Mouse (Mus musculus): Measurements from ENCODE around the gene Dap. TPM values are rescaled to one million over a fixed set of nuclear protein-coding genes. Genes with fewer than 3 reads are reported as not detected.

Dap gene
- polyA plus RNA-seq, 1 experiment from 2014 or later: 36.2 TPM

- ATAC-seq (ENCODE audit: low FRiP score): no peak
Observed at GRCm38 (mm10) chr15:31265845-31266244, 41.7 kb downstream of the Dap start.

GRCm38 (mm10) chr15:31268148-31268547 lies 44.0 kb downstream of the Dap start:
- no peak for ATAC-seq (ENCODE audit: low FRiP score)
- Histone ChIP-seq H3K27me3 (ENCODE audit: control insufficient read depth, insufficient read depth, low read length) (no peaks in the 10 kb centered on the region), H3K9ac (no peak overlapping the region), H3K9me3 (ENCODE audit: control insufficient read depth, low read length) (no peaks in the 10 kb centered on the region), H3K4me2 (replicated peaks) (no peak overlapping the region), H3K4me3 (replicated peaks; ENCODE audit: low read length) (no peak overlapping the region), H3K4me1 (replicated peaks; ENCODE audit: control insufficient read depth, insufficient read depth, low read length) (no peaks in the 10 kb centered on the region), H3K36me3 (replicated peaks; ENCODE audit: control insufficient read depth, insufficient read depth) (no peaks in the 10 kb centered on the region), H3K27ac (no peak overlapping the region)
- no peak for DNase-seq (ENCODE audit: low spot score)
- WGBS: 82% methylated on average over 6 of the region's 6 CpGs

More at GRCm38 (mm10) chr15:31265845-31266244, 41.7 kb downstream of the Dap start:
- H3K36me3 ChIP-seq (replicated peaks; ENCODE audit: control insufficient read depth, insufficient read depth): no peaks in the 10 kb centered on the region
- no peak overlapping the region for H3K4me2 ChIP-seq (replicated peaks)
- no peaks in the 10 kb centered on the region for H3K4me1 ChIP-seq (replicated peaks; ENCODE audit: control insufficient read depth, insufficient read depth, low read length)
- no peak overlapping the region for H3K27ac ChIP-seq
- WGBS: 86% methylated on average over 12 of the region's 12 CpGs
- H3K4me3 ChIP-seq (replicated peaks; ENCODE audit: low read length): no peak overlapping the region
- DNase-seq (ENCODE audit: low spot score): no peak
- H3K9me3 ChIP-seq (ENCODE audit: control insufficient read depth, low read length): no peaks in the 10 kb centered on the region
- no peak overlapping the region for H3K9ac ChIP-seq
- no peaks in the 10 kb centered on the region for H3K27me3 ChIP-seq (ENCODE audit: control insufficient read depth, insufficient read depth, low read length)

GRCm38 (mm10) chr15:31269558-31269957 lies 45.4 kb downstream of the Dap start:
- no peaks in the 10 kb centered on the region for H3K27me3 ChIP-seq (ENCODE audit: control insufficient read depth, insufficient read depth, low read length)
- H3K4me1 ChIP-seq (replicated peaks; ENCODE audit: control insufficient read depth, insufficient read depth, low read length): no peaks in the 10 kb centered on the region
- H3K27ac ChIP-seq: no peak overlapping the region
- no peaks in the 10 kb centered on the region for H3K9me3 ChIP-seq (ENCODE audit: control insufficient read depth, low read length)
- DNase-seq (ENCODE audit: low spot score) (no peak), ATAC-seq (ENCODE audit: low FRiP score) (no peak)
- WGBS: 87% methylated on average over 4 of the region's 4 CpGs
- H3K4me2 ChIP-seq (replicated peaks): no peak overlapping the region
- H3K4me3 ChIP-seq (replicated peaks; ENCODE audit: low read length): no peak overlapping the region
- H3K9ac ChIP-seq: no peak overlapping the region
- 0 out of 2 replicates have a peak, but pooled peaks cover 3% of the 10 kb centered on the region for H3K36me3 ChIP-seq (replicated peaks; ENCODE audit: control insufficient read depth, insufficient read depth)

DNA sequence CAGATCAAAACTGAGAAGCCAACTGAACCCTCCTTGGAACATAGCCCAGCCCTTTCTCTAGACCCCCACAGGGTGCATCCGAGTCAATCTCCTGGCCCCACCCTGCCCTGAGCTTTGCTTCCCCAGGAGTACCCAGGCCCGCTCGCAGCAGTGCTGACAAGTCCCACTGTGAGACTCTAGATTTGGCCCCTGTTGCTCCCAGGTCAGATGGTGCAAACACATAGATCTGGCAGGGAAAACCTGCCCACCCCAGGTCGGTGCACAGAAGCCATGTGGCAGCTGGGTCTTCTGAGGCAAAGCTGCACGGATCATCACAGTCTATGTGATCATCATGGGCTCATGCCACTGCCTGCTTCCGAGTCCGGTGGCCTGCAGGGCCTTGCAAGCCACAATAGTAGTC lies 48.6 kb downstream of the Dap start:
- no peak overlapping the region for H3K4me2 ChIP-seq (replicated peaks)
- no peak; the same call in 1 of the 2 replicates for ATAC-seq (ENCODE audit: low FRiP score)

GRCm38 (mm10) chr15:31273509-31273908 lies 49.4 kb downstream of the Dap start:
- Histone ChIP-seq H3K27ac (no peak overlapping the region), H3K9ac (no peak overlapping the region), H3K27me3 (ENCODE audit: control insufficient read depth, insufficient read depth, low read length) (no peaks in the 10 kb centered on the region), H3K4me1 (replicated peaks; ENCODE audit: control insufficient read depth, insufficient read depth, low read length) (no peaks in the 10 kb centered on the region), H3K9me3 (ENCODE audit: control insufficient read depth, low read length) (no peaks in the 10 kb centered on the region), H3K4me2 (replicated peaks) (no peak overlapping the region), H3K4me3 (replicated peaks; ENCODE audit: low read length) (no peak overlapping the region), H3K36me3 (replicated peaks; ENCODE audit: control insufficient read depth, insufficient read depth) (0 out of 2 replicates have a peak, but pooled peaks cover 3% of the 10 kb centered on the region)
- 85% methylated on average over 10 of the region's 10 CpGs for WGBS
- ATAC-seq (ENCODE audit: low FRiP score) (no peak), DNase-seq (ENCODE audit: low spot score) (no peak)

More for the DNA sequence above, 48.6 kb downstream of the Dap start:
- Histone ChIP-seq H3K9ac (no peak overlapping the region), H3K27ac (no peak overlapping the region), H3K4me3 (replicated peaks; ENCODE audit: low read length) (no peak overlapping the region), H3K27me3 (ENCODE audit: control insufficient read depth, insufficient read depth, low read length) (no peaks in the 10 kb centered on the region), H3K36me3 (replicated peaks; ENCODE audit: control insufficient read depth, insufficient read depth) (0 out of 2 replicates have a peak, but pooled peaks cover 3% of the 10 kb centered on the region), H3K9me3 (ENCODE audit: control insufficient read depth, low read length) (no peaks in the 10 kb centered on the region), H3K4me1 (replicated peaks; ENCODE audit: control insufficient read depth, insufficient read depth, low read length) (no peaks in the 10 kb centered on the region)
- WGBS: 83% methylated on average over 7 of the region's 7 CpGs
- no peak for DNase-seq (ENCODE audit: low spot score)

- DNase-seq (ENCODE audit: low spot score) (no peak), ATAC-seq (ENCODE audit: low FRiP score) (no peak)
- Histone ChIP-seq H3K4me1 (replicated peaks; ENCODE audit: control insufficient read depth, insufficient read depth, low read length) (no peaks in the 10 kb centered on the region; the same call in 1 of the 2 replicates), H3K27ac (no peak overlapping the region), H3K9ac (no peak overlapping the region), H3K4me3 (replicated peaks; ENCODE audit: low read length) (no peak overlapping the region), H3K36me3 (replicated peaks; ENCODE audit: control insufficient read depth, insufficient read depth) (0 out of 2 replicates have a peak, but pooled peaks cover 3% of the 10 kb centered on the region), H3K4me2 (replicated peaks) (no peak overlapping the region), H3K27me3 (ENCODE audit: control insufficient read depth, insufficient read depth, low read length) (no peaks in the 10 kb centered on the region), H3K9me3 (ENCODE audit: control insufficient read depth, low read length) (no peaks in the 10 kb centered on the region)
- 52% methylated on average over 4 of the region's 4 CpGs for WGBS
Observed at GRCm38 (mm10) chr15:31278090-31278489, 54.0 kb downstream of the Dap start.

GRCm38 (mm10) chr15:31279120-31279519 lies 55.0 kb downstream of the Dap start:
- Histone ChIP-seq H3K9ac (no peak overlapping the region), H3K4me1 (replicated peaks; ENCODE audit: control insufficient read depth, insufficient read depth, low read length) (no peaks in the 10 kb centered on the region; the same call in 1 of the 2 replicates), H3K4me2 (replicated peaks) (no peak overlapping the region), H3K4me3 (replicated peaks; ENCODE audit: low read length) (no peak overlapping the region), H3K27ac (no peak overlapping the region), H3K36me3 (replicated peaks; ENCODE audit: control insufficient read depth, insufficient read depth) (no peaks in the 10 kb centered on the region), H3K27me3 (ENCODE audit: control insufficient read depth, insufficient read depth, low read length) (no peaks in the 10 kb centered on the region), H3K9me3 (ENCODE audit: control insufficient read depth, low read length) (no peaks in the 10 kb centered on the region)
- DNase-seq (ENCODE audit: low spot score) (no peak), ATAC-seq (ENCODE audit: low FRiP score) (no peak)
- WGBS: 70% methylated on average over 2 of the region's 2 CpGs

DNA sequence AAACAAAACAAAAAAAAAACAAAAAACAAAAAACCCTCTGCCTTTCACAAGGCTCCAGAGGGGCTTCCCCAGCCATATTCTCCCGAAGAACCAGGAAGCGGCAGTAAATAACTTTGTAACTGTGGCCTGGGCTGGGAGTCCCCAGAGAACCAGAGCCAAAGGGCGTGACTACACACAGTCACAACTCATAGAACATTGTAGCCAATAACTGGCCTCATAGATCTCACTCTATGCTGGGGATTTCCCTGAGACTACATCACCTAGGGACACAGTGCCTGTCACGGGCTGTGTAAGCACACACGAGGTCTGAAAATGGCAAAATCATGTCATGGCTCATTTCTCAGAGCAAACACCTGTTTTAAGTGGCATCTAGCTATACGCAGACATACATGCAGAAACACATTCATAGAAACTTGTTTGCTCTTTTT lies 55.5 kb downstream of the Dap start:
- 65% methylated on average over 6 of the region's 6 CpGs for WGBS

DNA sequence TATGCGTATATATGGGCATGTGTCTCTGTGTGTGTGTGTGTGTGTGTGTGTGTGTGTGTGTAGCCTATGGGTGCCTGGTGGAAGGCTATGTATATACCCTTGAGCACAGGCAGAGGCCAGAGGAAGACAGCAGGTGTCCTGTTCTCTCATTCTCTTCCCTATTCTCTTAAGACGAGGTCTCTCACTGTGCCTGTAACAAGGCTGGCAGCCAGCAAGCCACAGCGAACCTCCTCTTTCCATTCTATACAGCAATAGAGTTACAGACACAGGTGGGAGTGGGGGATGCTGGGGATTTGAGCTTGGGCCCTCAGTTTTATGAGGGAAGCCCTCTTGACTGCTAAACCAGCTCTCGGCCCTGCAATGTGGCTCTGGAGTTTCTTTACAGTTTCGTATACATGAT lies 55.9 kb downstream of the Dap start:
- ATAC-seq (ENCODE audit: low FRiP score) (no peak), DNase-seq (ENCODE audit: low spot score) (no peak)
- Histone ChIP-seq H3K4me2 (replicated peaks) (no peak overlapping the region), H3K4me3 (replicated peaks; ENCODE audit: low read length) (no peak overlapping the region), H3K9ac (no peak overlapping the region), H3K27ac (no peak overlapping the region), H3K27me3 (ENCODE audit: control insufficient read depth, insufficient read depth, low read length) (no peaks in the 10 kb centered on the region), H3K36me3 (replicated peaks; ENCODE audit: control insufficient read depth, insufficient read depth) (no peaks in the 10 kb centered on the region), H3K9me3 (ENCODE audit: control insufficient read depth, low read length) (no peaks in the 10 kb centered on the region), H3K4me1 (replicated peaks; ENCODE audit: control insufficient read depth, insufficient read depth, low read length) (no peaks in the 10 kb centered on the region; the same call in none of the 2 replicates)
- 77% methylated on average over 5 of the region's 5 CpGs for WGBS

More for the DNA sequence above, 55.5 kb downstream of the Dap start:
- H3K4me3 ChIP-seq (replicated peaks; ENCODE audit: low read length): no peak overlapping the region
- no peak overlapping the region for H3K27ac ChIP-seq
- no peaks in the 10 kb centered on the region for H3K27me3 ChIP-seq (ENCODE audit: control insufficient read depth, insufficient read depth, low read length)
- H3K9me3 ChIP-seq (ENCODE audit: control insufficient read depth, low read length): no peaks in the 10 kb centered on the region
- ATAC-seq (ENCODE audit: low FRiP score) (no peak), DNase-seq (ENCODE audit: low spot score) (no peak)
- no peak overlapping the region for H3K4me2 ChIP-seq (replicated peaks)
- no peaks in the 10 kb centered on the region for H3K36me3 ChIP-seq (replicated peaks; ENCODE audit: control insufficient read depth, insufficient read depth)
- H3K9ac ChIP-seq: no peak overlapping the region
- no peaks in the 10 kb centered on the region; the same call in 1 of the 2 replicates for H3K4me1 ChIP-seq (replicated peaks; ENCODE audit: control insufficient read depth, insufficient read depth, low read length)

- DNase-seq (ENCODE audit: low spot score): no peak
- Histone ChIP-seq H3K4me2 (replicated peaks) (no peak overlapping the region), H3K36me3 (replicated peaks; ENCODE audit: control insufficient read depth, insufficient read depth) (no peaks in the 10 kb centered on the region), H3K9me3 (ENCODE audit: control insufficient read depth, low read length) (no peaks in the 10 kb centered on the region), H3K4me3 (replicated peaks; ENCODE audit: low read length) (no peak overlapping the region), H3K4me1 (replicated peaks; ENCODE audit: control insufficient read depth, insufficient read depth, low read length) (no peaks in the 10 kb centered on the region; the same call in none of the 2 replicates), H3K9ac (no peak overlapping the region), H3K27ac (no peak overlapping the region), H3K27me3 (ENCODE audit: control insufficient read depth, insufficient read depth, low read length) (no peaks in the 10 kb centered on the region)
- no peak for ATAC-seq (ENCODE audit: low FRiP score)
- WGBS: 86% methylated on average over 2 of the region's 2 CpGs
Observed at GRCm38 (mm10) chr15:31280683-31281082, 56.6 kb downstream of the Dap start.

All from hindbrain, embryonic 14.5 days (tissue).